Mouse (Mus musculus) T-helper 2 cell (primary cell): ENCODE results near the gene Lamc1.

ENCODE experiments used
- in situ Hi-C: fragments of 300-600 bp; cut with MboI, MseI; formaldehyde crosslinking; loops from one replicate; pipeline ENCODE4 v1.15.1; 2025; ENCODE audit warnings: high pct_unique_total_duplicates

The Lamc1 gene

DNA sequence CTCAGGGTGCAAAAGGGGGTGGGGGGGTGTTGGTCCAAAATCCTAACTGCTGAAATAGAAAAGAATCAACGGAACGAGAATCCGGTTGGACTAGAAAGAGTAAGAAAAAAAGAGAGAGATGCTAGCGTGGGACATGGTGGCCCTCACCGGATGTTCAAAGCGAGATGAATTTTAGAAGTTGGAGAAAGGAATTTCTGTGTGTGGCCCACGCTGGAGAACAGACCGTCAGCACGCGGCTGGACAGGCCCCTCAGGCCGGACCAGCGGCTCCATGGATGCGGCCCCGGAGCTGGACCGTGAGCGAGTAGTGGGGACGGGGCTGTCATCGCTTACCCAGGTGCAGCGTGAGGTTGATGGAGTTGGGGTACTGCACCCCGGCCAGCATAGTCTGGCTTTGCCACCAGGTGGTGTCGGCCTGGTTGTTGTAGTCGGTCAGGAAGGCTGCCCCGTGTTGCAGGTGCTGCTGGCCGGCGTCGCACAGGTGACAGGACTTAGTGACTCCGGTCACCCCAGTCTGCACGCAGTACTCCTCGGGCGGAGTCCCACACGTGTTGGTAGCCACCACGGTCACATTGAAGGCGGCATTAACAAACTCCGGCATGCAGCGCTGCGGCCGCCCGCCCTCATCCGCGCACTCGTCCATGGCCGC, 666 bp downstream of the Lamc1 start:
- in situ Hi-C loops: no loop called here

DNA sequence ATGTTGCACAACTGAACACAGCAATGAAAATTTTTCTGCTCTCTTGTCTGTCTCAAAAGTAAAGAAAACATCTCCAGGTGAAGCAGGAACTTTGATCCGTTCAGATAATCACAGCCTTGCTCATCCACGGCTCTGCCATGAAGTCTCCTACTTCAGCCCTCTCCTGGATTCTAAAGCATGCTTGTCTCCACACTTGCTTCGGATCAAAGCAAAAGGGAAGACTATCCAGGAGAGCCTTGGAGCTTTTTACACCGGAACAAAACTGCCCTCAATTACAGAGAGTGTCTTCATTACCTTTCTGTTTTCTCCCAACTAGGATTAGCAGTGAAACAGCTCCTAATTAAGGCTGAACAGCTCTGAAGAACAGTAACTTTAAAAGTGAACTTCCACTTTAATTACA, 1.4 kb downstream of the Lamc1 start:
- in situ Hi-C loops: no loop called here

DNA sequence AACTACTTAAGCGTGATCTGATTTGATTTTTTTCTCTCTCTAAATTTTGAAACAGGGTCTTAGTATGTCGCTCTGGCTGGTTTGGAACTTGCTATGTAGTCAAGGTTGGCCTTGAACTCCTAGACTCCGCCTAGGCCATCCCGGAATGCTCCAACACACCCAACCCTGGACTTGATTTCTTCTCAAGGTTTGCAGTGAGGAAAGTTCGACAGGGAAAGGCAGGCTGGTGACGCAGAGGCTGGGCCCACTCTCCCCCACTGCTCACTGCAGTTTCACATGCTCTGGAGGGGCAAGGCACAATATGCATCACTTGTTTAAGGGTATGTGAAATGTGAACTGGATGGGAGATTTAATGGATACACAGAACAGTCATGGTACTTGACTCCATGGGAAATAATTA, 3.3 kb downstream of the Lamc1 start:
- in situ Hi-C loops: no loop called here

- in situ Hi-C loops: no loop called here
These were observed 5.5 kb downstream of the Lamc1 start for GRCm38 (mm10) chr1:153327063-153327462.

DNA sequence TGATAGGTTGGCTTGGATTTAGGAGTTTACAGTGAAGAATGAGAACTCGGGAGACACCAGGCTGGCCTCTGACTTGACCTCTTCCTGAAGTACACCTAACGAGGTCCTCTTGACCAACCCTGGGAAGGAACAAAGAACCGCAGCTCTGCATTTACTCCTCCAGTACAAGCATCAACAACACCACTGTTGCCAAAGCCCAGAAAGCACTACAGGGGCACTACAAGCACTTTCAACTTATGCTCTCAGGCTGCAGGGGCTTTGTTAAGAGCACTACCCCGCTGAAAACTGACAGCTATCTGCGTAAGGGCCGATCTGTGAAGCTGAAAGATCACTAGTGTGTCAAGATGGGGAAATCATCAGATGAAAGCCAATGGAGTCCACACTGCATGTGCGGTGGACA, 6.4 kb downstream of the Lamc1 start:
- in situ Hi-C loops: no loop called here

DNA sequence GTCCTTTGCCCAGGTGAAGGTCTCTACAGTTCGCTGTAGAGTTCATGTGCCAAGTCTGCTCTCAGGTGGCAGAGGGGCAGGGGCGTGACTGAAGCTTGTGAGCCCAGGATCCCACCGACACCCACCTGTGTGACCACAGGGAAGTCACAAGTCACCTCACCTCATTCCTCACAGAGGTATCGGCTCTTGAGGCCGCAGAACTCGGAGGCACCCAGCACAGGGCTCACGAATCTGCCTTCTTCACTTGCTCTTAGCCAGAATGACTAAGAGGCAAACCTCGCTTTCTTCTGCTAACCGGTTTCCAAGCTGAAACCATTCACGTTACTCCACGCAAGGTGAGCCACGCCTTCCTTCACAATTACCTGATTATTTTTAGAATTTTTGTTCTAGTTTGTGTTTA, 11.2 kb downstream of the Lamc1 start:
- in situ Hi-C loops: no loop called here

DNA sequence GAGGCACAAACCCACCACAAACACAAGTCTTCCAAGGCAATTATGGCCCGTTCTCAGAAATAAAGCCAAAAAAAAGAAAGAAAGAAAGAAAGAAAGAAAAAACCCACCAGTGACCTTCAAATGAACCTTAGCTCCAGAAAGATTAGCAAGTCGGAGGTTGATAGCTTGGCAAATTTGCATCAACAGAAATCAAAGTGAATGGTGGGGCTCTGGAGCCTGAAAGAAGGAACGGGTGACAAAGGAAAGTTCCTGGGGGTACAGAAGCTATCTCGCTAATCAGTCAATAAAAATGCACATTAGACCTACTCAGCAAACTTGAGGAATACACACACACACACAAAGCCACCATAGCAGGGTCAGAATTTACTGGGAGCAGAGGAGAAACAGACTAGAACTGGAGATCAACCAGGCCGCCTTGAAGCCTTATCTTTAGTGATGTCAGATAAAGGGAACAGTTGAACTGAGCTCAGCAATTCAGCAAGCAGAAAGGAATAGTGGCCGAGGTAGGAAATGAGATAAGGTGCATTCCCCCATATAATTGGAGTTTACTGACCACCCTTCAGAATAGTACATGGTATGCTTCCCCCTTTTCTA, 11.9 kb downstream of the Lamc1 start:
- in situ Hi-C loops: no loop called here

GRCm38 (mm10) chr1:153320121-153320520, 12.5 kb downstream of the Lamc1 start:
- in situ Hi-C loops: no loop called here

DNA sequence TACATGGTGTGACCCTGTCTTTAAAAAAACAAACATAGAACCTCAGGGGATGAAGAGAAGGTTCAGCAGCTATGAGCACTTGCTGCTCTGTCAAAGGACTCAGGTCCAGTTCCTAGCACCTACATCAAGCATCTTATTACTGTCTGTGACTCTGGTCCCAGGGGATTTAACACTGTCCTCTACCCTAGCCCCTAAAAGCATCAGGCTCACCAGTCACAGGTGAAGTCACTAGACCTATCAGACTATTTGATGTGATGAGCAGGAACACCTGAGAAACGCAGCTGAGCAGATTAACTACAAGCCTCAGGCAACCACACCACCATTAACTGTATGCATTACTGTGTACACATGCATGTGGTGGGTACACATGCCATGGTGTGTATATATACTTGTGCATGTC, 13.8 kb downstream of the Lamc1 start:
- in situ Hi-C loops: no loop called here

- in situ Hi-C loops: no loop called here
These were observed 14.3 kb downstream of the Lamc1 start for GRCm38 (mm10) chr1:153318287-153318686.

DNA sequence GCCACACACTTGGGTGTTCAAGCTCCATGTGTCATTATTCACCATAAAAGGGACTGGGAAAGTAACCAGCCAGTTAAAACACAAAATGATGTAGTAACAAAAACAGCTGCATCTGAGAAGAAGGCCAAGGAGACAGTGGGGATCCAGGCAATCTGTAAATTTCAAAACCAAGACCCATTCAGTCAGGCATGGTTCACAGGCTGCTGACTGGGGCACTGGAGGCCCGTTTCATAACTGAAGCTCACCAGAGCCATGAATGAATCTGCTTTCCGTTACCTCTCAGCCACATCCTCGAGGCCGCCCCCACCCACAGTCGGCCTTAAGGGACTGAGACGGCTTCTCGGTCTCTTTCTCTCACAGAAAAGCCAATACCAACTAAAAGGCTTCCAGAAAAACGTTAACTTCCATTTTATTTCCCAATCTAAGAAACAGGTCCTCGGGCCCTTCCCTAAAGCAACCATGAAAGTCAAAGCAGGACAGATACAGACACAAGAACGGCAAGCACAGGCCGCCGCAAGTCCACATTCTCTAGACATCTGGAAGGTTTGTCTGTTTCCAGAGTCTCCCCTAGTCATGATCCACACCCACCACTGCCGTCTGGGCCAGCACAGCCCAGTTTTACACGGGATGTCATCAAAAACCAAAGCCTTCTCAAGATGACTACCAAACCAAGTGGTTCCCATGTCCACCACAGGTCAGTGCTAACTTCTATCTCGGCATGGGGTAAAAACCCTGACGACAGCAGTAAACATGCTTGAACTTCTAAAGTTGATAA, 14.9 kb downstream of the Lamc1 start:
- in situ Hi-C loops: no loop called here

DNA sequence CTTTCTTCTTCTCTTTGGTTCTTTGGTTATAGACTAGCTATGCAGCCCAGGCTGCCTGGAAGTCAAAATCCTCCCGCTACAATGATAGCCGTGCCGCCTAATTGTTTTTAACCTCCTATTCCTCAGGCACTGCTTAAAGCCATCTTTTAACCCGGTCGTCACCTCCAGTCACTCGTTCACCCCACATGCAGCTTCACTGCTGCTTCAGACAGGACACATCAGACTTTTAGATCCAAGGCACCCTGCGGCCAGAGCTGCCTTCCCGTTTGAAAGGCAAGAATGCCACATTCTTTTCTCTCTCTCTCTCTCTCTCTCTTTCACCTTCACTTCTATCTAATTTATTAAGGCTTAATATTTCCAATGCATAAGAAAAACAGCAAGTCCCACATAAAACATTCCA, 15.6 kb downstream of the Lamc1 start:
- in situ Hi-C loops: no loop called here

- in situ Hi-C loops: no loop called here
These were observed 16.3 kb downstream of the Lamc1 start for GRCm38 (mm10) chr1:153316286-153316685.

DNA sequence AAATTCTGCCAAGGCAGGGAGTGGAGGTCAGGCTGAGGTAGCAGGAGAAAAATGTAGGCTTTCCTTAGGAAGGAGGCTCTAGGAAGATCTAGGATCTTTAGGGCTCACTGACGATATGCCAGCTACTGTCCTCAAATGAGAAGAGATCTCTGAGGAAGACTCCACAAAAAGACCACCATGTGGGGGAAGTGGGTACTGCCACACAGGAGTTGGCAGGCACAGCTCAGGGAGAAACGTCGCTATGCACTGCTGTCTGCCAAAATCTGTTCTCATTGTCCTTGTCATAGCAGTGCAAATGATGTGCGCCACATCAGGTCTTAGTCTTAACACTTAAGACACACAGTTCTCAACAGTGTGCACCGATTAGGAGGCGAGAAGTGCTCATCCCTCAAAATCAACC, 17.5 kb downstream of the Lamc1 start:
- in situ Hi-C loops: no loop called here

GRCm38 (mm10) chr1:153312992-153313391, 19.6 kb downstream of the Lamc1 start:
- in situ Hi-C loops: no loop called here

DNA sequence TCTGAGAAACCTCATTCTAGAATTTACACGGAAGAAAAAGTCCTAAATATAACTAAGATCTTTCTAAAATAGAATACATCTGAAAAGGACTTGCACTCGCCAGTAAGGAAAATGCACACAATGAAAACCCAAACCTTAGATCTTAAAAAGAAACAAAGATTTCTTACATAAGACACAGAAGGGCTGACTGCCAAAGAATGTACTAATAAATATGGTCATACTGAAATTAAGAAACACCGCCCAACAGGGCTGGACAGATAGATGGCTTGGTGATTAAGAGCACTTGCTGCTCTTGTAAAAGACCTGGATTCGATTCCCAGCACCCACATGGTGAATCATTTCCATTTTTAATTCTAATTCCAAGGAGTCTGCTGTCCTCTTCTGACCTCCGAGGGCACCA, 22.4 kb downstream of the Lamc1 start:
- in situ Hi-C loops: no loop called here

- in situ Hi-C loops: loop anchor here (10.0 kb wide), 1 partner anchor 395 kb away; no protein-coding TSS in a partner anchor
These were observed 23.3 kb downstream of the Lamc1 start for GRCm38 (mm10) chr1:153309310-153309709.

- in situ Hi-C loops: loop anchor here (10.0 kb wide), 1 partner anchor 396 kb away; no protein-coding TSS in a partner anchor
These were observed 23.7 kb downstream of the Lamc1 start for GRCm38 (mm10) chr1:153308915-153309296.

GRCm38 (mm10) chr1:153308179-153308914, 24.2 kb downstream of the Lamc1 start:
- in situ Hi-C loops: loop anchor here (10.0 kb wide), 1 partner anchor 396 kb away; no protein-coding TSS in a partner anchor

DNA sequence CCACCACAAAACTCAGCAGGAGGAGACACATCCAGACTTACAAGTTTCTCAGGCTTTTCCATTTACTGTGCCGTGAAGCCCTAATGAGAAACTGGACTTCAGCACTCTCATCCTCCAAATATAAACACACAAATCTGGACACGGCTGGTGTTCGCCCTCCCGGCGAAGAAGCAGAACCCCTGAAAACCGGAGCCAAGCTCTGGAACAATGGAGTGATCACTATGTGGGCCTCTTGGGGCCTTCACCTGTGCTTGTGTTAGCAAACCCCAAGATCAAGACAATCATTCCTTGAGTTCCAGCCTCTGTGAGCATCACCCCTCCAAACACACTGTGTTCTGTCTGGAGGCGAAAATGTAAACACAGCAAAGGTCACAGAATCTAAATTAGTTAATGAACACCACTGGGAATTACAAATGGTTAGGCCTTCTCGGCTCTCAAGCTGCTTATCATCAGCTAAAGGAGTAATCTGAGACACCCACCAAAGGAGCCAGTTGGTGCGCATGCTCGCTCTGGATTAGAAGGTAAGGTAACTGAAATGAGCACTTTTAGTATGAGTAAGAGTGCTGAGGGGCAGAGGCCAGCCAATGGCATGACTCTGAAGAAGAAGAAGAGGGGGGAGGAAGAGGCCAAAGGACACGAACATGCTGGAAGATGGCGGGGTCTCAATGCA, 24.9 kb downstream of the Lamc1 start:
- in situ Hi-C loops: loop anchor here (10.0 kb wide), 1 partner anchor 397 kb away; no protein-coding TSS in a partner anchor

DNA sequence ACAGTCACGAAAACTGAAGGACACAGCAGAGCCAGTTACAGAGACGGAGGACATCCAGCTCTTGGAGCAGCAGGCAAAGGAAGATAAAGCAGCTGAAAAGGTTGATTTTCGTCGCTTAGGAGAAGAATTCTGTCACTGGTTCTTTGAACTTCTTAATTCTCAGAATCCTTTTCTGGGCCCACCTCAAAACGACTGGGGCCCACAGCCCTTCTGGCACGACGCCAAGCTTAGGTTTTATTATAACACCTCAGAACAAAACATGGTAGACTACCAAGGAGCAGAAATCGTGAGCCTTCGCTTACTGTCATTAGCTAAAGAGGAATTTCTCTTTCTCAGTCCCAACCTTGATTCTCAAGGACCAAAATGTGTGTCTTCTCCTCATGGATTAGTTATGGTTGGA, 26.9 kb downstream of the Lamc1 start:
- in situ Hi-C loops: loop anchor here (10.0 kb wide), 1 partner anchor 399 kb away; no protein-coding TSS in a partner anchor
